Mouse (Mus musculus) testis, adult 2 months (tissue): Measurements from ENCODE around the gene Gsc.

ENCODE experiments used
- CTCF ChIP-seq: fragments of 200-500 bp; IDR thresholded peaks from 2 replicates; pipeline ENCODE4 v1.5.1; 2012; ENCODE audit warnings: low read depth, mild to moderate bottlenecking, inconsistent platforms, low read length, moderate library complexity; ENCODE audit not compliant: control insufficient read depth, insufficient read depth, insufficient replicate concordance
- POLR2A ChIP-seq: fragments of 200-500 bp; IDR thresholded peaks from 2 replicates; pipeline ENCODE4 v1.6.1; 2012; ENCODE audit warnings: low read depth, mild to moderate bottlenecking, inconsistent platforms, low read length, moderate library complexity; ENCODE audit not compliant: control insufficient read depth

DNA sequence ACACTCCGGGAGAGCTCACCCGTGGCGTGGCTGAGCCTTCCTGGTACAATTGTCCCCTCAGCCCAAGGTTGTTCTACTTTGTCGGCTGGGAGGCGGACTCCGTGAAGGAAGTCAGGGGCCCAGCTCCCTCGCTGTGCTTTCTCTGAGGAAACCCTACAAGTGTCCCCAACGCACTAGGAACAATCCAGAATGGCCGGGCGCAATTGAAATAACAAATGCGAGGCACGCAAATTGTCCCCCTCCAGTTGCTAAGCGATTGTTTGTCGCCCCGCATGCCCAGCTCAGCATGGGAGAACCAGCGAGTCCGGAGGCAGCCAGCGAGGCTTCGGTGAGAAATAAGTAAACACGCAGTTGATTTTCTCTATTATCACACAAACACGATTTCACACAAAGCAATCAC is 2.8 kb upstream of the Gsc start:
- TF ChIP-seq CTCF (no peak), POLR2A (no peak)
